Mouse (Mus musculus) gastrocnemius, adult 2 months (tissue): Measurements from ENCODE around the gene D11Wsu47e. TPM values are rescaled to one million over a fixed set of nuclear protein-coding genes. Genes with fewer than 3 reads are reported as not detected.
A peak's percentile ranks its signal among the peaks of the same experiment; 100 is the strongest.

Experiments used
- DNase-seq: peaks from one replicate; pipeline ENCODE4 v3.0.0; 2022
- H3K27ac ChIP-seq: fragments of 200-600 bp; 2 replicates; pipeline ENCODE4 v1.8.1; 2022; ENCODE audit warnings: mild to moderate bottlenecking
- H3K4me3 ChIP-seq: fragments of 200-600 bp; 2 replicates; pipeline ENCODE4 v1.8.1; 2022; ENCODE audit warnings: mild to moderate bottlenecking, moderate library complexity
- CTCF ChIP-seq: fragments of 200-600 bp; IDR thresholded peaks from 2 replicates; pipeline ENCODE4 v1.8.1; 2022; ENCODE audit warnings: antibody characterized with exemption, mild to moderate bottlenecking, moderate library complexity
- intact Hi-C: fragments of 180-260 bp; cut with DNase I; formaldehyde crosslinking; loops from one replicate; pipeline ENCODE4 v1.15.1; 2025
- total RNA-seq, 2 experiments: library from RNA; stranded (reverse); gene quantifications; 2 replicates each; pipeline ENCODE4 v1.2.3; 2021

Gene D11Wsu47e
- total RNA-seq, 2 experiments from 2014 or later, result 4.5 to 6.3 TPM

DNA sequence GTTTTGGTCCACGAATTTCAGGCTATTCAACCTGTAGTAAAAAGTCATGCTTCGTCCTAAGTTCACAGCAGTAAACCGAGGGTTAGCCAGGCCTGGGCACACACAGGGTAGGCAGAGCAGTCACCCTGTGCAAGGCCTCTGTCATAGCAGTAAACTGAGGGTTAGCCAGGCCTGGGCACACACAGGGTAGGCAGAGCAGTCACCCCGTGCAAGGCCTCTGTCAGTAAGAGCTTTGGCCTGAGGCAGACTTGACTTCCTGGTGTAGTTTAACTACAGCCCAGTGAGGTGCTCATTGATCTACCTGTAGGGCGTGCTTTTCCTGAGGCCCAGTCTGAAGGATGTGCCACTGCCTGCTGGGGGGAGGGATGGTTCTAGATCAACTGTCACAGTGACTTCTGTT is 7.1 kb downstream of the D11Wsu47e start:
- intact Hi-C loops, result no loop called here
- DNase-seq, result no peak
- no peak for TF ChIP-seq CTCF
- Histone ChIP-seq H3K4me3 (no peak overlapping the region), H3K27ac (no peak overlapping the region)

DNA sequence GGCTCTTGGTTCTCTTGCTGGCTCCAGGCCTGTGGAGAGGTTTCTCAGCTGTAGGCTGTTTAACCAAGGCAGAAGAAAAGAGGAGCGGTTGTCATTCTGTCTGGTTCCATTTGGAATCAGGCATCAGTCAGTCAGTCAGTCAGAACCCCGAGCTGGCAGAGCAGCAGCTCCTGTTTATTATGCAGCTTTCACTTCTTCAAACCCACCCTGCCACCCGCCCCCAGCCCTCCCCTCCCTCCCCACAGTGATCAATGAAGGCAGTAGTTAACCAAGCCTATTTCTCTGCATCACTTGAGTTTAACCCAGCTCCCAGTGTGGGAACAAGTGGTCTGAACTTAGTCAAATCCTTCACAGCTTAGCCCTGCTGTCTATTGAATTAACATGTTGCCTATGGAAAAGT is 7.6 kb downstream of the D11Wsu47e start:
- no peak overlapping the region for H3K4me3 ChIP-seq
- no peak for DNase-seq
- H3K27ac ChIP-seq, result no peak overlapping the region
- intact Hi-C loops, result no loop called here
- TF ChIP-seq CTCF, result no peak

DNA sequence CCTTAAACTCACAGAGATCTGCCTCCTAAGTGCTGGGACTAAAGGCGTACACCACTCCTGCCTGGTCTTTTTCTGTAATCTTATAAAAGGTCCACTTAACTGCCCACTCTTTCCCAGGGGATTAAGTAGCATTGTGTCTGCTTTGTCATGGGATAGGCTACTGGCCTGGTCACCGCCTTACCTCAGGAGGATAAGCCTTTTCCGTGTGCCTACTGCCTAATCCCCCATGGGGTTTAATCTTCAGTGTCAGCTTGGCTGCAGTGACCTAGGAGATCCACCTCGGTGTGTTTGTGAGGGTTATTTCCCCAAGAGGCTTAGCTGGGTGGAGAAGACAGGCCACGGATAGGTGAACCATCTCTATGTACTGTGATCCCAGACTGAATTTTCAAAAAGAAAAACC is 13.4 kb downstream of the D11Wsu47e start:
- no peak for DNase-seq
- intact Hi-C loops, result no loop called here
- no peak for TF ChIP-seq CTCF
- Histone ChIP-seq H3K27ac (peak overlapping the region; percentile 39), H3K4me3 (no peak overlapping the region)

GRCm38 (mm10) chr11:113698013-113698545 is 13.9 kb downstream of the D11Wsu47e start:
- no peak for TF ChIP-seq CTCF
- intact Hi-C loops, result no loop called here
- H3K27ac ChIP-seq, result peak overlapping the region; percentile 39
- peak; percentile 29 for DNase-seq
- no peak overlapping the region for H3K4me3 ChIP-seq

GRCm38 (mm10) chr11:113699643-113700042 is 15.4 kb downstream of the D11Wsu47e start:
- no peak for TF ChIP-seq CTCF
- intact Hi-C loops, result loop anchor here (5.0 kb wide), 2 partner anchors 52 to 53 kb away; partner anchors contain the start of genes Cdc42ep4 and Cog1
- H3K4me3 ChIP-seq, result no peak overlapping the region
- no peak overlapping the region for H3K27ac ChIP-seq
- DNase-seq, result no peak

DNA sequence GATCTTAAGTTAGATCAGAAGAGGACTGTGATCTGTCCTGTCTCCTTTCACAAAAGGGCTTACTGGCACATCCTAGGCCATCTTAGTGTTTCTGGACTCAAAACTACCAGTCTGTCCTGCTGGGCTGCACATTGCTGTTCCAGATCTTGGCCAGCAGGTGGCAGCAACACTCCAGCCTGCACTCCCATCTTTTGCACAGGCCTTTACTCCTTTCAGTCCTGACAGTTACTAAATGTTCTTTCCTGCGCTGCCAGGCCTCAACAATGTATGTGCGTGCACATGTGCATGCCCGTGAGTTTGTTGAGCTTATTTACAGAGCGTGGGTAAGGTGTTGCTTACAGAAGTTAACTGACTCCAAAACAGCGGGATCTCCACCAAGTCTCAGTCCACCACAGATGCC is 19.5 kb downstream of the D11Wsu47e start:
- intact Hi-C loops, result loop anchor here (1.0 to 5.0 kb wide), 3 partner anchors 49 to 108 kb away; partner anchors contain the start of genes Cdc42ep4 and Cog1

DNA sequence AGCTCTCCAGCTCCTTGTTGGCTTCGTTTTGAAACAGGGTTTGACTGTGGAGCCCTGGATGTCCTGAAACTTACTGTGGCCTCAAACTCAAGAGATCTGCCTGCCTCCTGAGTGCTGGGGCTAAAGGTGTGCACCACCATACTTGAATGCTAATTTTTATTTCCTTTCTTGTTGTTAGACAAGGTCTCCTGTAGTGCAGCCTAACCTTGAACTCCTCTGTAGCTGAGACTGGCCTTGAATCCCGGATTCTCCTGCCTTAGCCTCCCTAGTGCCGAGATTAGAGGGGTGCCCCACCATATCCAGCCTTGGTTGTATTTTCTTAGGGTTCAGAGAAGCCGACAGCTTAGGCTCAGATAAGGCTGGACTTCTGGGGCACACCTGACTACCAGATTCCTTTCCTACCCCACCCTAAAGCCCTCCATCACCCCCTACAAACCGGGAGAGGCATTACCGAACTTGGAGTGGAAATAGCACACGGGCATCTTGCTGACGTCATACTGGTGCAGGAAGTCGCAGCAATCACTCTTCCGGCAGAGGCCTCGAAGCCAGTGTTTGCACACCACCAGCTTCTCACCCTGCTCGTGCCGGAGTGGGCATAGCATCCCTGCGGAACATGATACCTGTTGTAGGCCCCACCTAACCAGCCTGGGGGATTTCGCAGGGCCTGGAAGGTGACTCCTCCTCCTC is 21.9 kb downstream of the D11Wsu47e start:
- no peak for DNase-seq
- intact Hi-C loops, result no loop called here
- Histone ChIP-seq H3K27ac (peak overlapping the region; percentile 16; the same call in 1 of the 2 replicates), H3K4me3 (no peak overlapping the region)
- no peak for TF ChIP-seq CTCF

More for the DNA sequence above, 19.5 kb downstream of the D11Wsu47e start:
- Histone ChIP-seq H3K27ac (no peak overlapping the region), H3K4me3 (no peak overlapping the region)
- DNase-seq, result peak; percentile 78
- TF ChIP-seq CTCF, result peak; percentile 98

GRCm38 (mm10) chr11:113708629-113709213 is 24.5 kb downstream of the D11Wsu47e start:
- intact Hi-C loops, result no loop called here

DNA sequence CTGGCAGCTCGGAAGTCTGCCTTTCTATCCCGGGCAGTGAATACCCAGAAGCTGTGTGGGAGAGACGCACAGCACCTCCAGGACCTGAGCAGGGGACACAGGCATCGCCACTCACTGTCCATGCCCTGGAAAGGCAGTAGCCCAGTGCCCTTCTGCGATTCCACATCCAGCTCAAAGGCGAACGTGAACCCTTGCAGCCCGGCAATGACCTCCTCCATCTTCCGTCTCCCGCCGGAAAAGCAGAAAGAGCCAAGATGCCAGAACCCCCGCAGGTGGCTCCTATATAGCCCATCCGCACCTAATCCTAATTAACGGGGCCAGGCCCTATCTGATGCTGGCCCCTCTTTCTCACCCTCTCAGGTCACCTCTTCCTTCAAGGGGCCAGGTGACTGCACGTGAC is 25.1 kb downstream of the D11Wsu47e start:
- intact Hi-C loops, result no loop called here
- Histone ChIP-seq H3K4me3 (no peak overlapping the region), H3K27ac (peak overlapping the region; percentile 69; the same call in 1 of the 2 replicates)
- no peak for TF ChIP-seq CTCF
- DNase-seq, result no peak

More at GRCm38 (mm10) chr11:113708629-113709213, 24.5 kb downstream of the D11Wsu47e start:
- H3K4me3 ChIP-seq, result no peak overlapping the region
- TF ChIP-seq CTCF, result no peak
- DNase-seq, result no peak
- no peak overlapping the region for H3K27ac ChIP-seq

- TF ChIP-seq CTCF, result no peak
- Histone ChIP-seq H3K4me3 (peak within 1 kb of the TSS; percentile 19; the same call in 1 of the 2 replicates), H3K27ac (peak within 1 kb of the TSS; percentile 69)
- DNase-seq, result no peak
- intact Hi-C loops, result no loop called here
These were observed 25.6 kb downstream of the D11Wsu47e start, which contains the start of gene Cpsf4l for GRCm38 (mm10) chr11:113709731-113710256. Gene Cpsf4l, minus strand, starts transcription at chr11:113710017.

DNA sequence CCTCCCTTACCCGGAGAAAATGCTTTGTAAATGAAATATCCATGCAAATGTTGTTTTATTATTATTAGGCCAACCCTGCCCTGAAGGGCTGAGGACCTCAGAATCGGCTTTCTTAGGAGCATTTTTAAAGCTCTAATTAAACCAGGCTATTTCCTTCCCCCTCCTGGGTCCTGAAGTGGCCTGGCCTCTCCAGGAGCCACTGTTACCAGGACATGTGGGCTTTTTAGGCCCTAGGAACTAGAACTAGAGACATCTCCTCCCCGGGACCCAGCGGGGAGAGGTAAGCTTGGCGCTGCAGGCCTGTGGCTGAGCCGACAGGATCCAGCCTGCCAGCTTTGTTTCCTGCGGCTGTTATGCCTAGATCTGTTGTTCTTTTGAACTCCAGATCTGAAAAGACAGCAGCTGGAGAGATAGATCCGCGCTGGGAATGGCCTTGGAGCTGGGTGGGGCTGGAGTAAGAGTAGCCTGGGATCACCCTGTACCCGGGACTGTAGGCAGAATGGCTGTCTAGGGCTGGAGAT is 26.1 kb downstream of the D11Wsu47e start:
- peak overlapping the region; percentile 19; the same call in 1 of the 2 replicates for H3K4me3 ChIP-seq
- intact Hi-C loops, result no loop called here

DNA sequence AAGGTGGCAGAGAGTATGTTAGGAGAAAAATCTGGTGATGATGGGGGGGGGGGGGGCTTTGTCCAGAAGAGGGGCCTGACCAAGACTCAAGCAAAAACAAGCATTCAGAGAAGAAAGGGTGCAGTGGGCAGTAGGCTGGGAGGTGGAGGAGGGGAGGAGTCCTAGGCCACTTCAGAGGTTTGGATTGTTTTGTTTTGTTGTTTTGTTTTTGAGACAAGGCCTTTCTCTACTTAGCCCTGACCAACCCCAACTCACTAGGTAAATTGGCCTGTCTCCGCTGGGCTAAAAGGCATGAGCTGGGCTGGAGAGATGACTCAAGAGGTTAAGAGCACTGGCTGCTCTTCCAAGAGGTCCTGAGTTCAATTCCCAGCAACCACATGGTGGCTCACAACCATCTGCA is 26.8 kb downstream of the D11Wsu47e start:
- no peak for DNase-seq
- no peak overlapping the region; the same call in 1 of the 2 replicates for H3K27ac ChIP-seq
- no peak for TF ChIP-seq CTCF
- H3K4me3 ChIP-seq, result no peak overlapping the region
- intact Hi-C loops, result no loop called here

More for the DNA sequence above, 26.1 kb downstream of the D11Wsu47e start:
- TF ChIP-seq CTCF, result no peak
- DNase-seq, result no peak
- peak overlapping the region; percentile 69 for H3K27ac ChIP-seq
